Mouse (Mus musculus): ENCODE data around the gene Shoc2.

The Shoc2 gene

GRCm38 (mm10) chr19:54039441-54039840, 95.3 kb downstream of the Shoc2 start:
- DNase-seq (ENCODE audit: low spot score): no peak

- no peak for DNase-seq (ENCODE audit: low spot score)
Observed at GRCm38 (mm10) chr19:54040356-54041028, 96.4 kb downstream of the Shoc2 start.

- DNase-seq (ENCODE audit: low spot score): no peak
Observed at GRCm38 (mm10) chr19:54041029-54041367, 96.9 kb downstream of the Shoc2 start.

- no peak for DNase-seq (ENCODE audit: low spot score)
Observed at GRCm38 (mm10) chr19:54043851-54044250, 99.7 kb downstream of the Shoc2 start, which contains the start of gene Adra2a. TSS of gene Adra2a (plus strand) at chr19:54044151.

- peak; percentile 80 for DNase-seq (ENCODE audit: low spot score)
Observed at GRCm38 (mm10) chr19:54044507-54045371, 100.6 kb downstream of the Shoc2 start.

GRCm38 (mm10) chr19:54045412-54045811, 101.3 kb downstream of the Shoc2 start:
- no peak for DNase-seq (ENCODE audit: low spot score)

- DNase-seq (ENCODE audit: low spot score): no peak
Observed at GRCm38 (mm10) chr19:54045931-54046683, 102.0 kb downstream of the Shoc2 start.

GRCm38 (mm10) chr19:54046684-54047070, 102.6 kb downstream of the Shoc2 start:
- no peak for DNase-seq (ENCODE audit: low spot score)

- no peak for DNase-seq (ENCODE audit: low spot score)
Observed at GRCm38 (mm10) chr19:54047386-54048050, 103.4 kb downstream of the Shoc2 start.

- DNase-seq (ENCODE audit: low spot score): no peak
Observed at GRCm38 (mm10) chr19:54048161-54048885, 104.2 kb downstream of the Shoc2 start.

GRCm38 (mm10) chr19:54051651-54052050, 107.5 kb downstream of the Shoc2 start:
- DNase-seq (ENCODE audit: low spot score): no peak

- DNase-seq (ENCODE audit: low spot score): no peak
Observed at GRCm38 (mm10) chr19:54055845-54056244, 111.7 kb downstream of the Shoc2 start.

GRCm38 (mm10) chr19:54068447-54068846, 124.3 kb downstream of the Shoc2 start:
- DNase-seq (ENCODE audit: low spot score): no peak

GRCm38 (mm10) chr19:54070521-54070920, 126.4 kb downstream of the Shoc2 start:
- DNase-seq (ENCODE audit: low spot score): no peak

GRCm38 (mm10) chr19:54072233-54072800, 128.2 kb downstream of the Shoc2 start:
- no peak for DNase-seq (ENCODE audit: low spot score)

- no peak for DNase-seq (ENCODE audit: low spot score)
Observed at GRCm38 (mm10) chr19:54076362-54077349, 132.6 kb downstream of the Shoc2 start.

GRCm38 (mm10) chr19:54081303-54081702, 137.2 kb downstream of the Shoc2 start:
- no peak for DNase-seq (ENCODE audit: low spot score)

- DNase-seq (ENCODE audit: low spot score): no peak
Observed at GRCm38 (mm10) chr19:54081716-54082165, 137.6 kb downstream of the Shoc2 start.
